Mouse (Mus musculus) erythroblast, embryonic 14.5 days (primary cell): Measurements from ENCODE around the gene Nmur1.

Source experiments
- GATA1 ChIP-seq: IDR thresholded peaks from 2 replicates; pipeline ENCODE4 v1.6.1; 2012; ENCODE audit warnings: low read length, inconsistent platforms, mixed read lengths
- TAL1 ChIP-seq: IDR thresholded peaks from 3 replicates; pipeline ENCODE4 v1.6.1; 2012; ENCODE audit warnings: low read length, inconsistent platforms, mixed read lengths

DNA sequence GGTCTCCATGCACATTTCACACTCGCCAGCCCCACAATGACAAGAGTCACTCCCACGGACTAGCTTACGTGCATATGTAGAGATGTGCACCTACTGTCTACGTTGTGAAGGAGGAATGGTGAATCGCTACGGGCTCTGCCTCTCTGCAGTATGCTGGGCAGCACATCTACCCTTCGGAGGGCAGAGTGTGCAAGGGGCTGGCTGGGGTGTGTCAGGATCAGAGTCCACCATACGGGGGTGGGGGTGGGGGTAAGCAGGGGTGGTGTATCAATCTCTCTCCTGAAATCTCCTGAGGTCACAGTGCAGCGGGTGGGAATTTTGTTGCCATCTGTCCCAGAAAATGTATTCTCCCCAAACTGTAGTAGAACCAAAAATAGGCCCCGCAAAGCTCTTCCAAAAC lies 17.5 kb downstream of the Nmur1 start:
- TF ChIP-seq GATA1 = no peak
- no peak for TF ChIP-seq TAL1
